Mouse (Mus musculus) heart, embryonic 13.5 days (tissue): ENCODE measurements at regions not wholly inside any gene's neighbourhood (a gene's known extent, or its start where the extent isn't known, plus 50 kb on each side); places are given as distances from the start of the nearest gene placed in this dataset.
"Not testable (repeated sequence)": the region's sequence is repeated elsewhere in the genome, so short reads cannot be mapped to it uniquely, and the experiment has no call there.

Experiments used
- ATAC-seq: fragments of 200-750 bp; cut with Nextera tagmentation; 2 replicates; pipeline ENCODE4 v1.8.0; 2017; ENCODE audit warnings: moderate TSS enrichment; ENCODE audit not compliant: insufficient number of reproducible peaks, low FRiP score, low TSS enrichment; ENCODE audit errors: extremely low read depth
- H3K27ac ChIP-seq: fragments of 300-500 bp; sonication (generic); replicated peaks from 2 replicates; pipeline ENCODE4 v1.5.1; 2015; ENCODE audit warnings: moderate library complexity, mild to moderate bottlenecking, inconsistent platforms
- H3K27me3 ChIP-seq: fragments of 300-500 bp; sonication (generic); replicated peaks from 2 replicates; pipeline ENCODE4 v1.6.1; 2015; ENCODE audit warnings: mild to moderate bottlenecking, inconsistent platforms
- H3K36me3 ChIP-seq: fragments of 300-500 bp; sonication (generic); 2 replicates; pipeline ENCODE4 v1.6.1; 2015; ENCODE audit warnings: mild to moderate bottlenecking, inconsistent platforms
- H3K4me1 ChIP-seq: fragments of 300-500 bp; sonication (generic); 2 replicates; pipeline ENCODE4 v1.6.1; 2015; ENCODE audit warnings: inconsistent platforms
- H3K4me2 ChIP-seq: fragments of 300-500 bp; sonication (generic); 2 replicates; pipeline ENCODE4 v1.6.1; 2015; ENCODE audit warnings: inconsistent platforms, mild to moderate bottlenecking, moderate library complexity
- H3K4me3 ChIP-seq: fragments of 300-500 bp; sonication (generic); 2 replicates; pipeline ENCODE4 v1.5.1; 2015; ENCODE audit warnings: moderate library complexity, mild to moderate bottlenecking, inconsistent platforms
- H3K9ac ChIP-seq: fragments of 300-500 bp; sonication (generic); 2 replicates; pipeline ENCODE4 v1.6.1; 2015; ENCODE audit warnings: inconsistent platforms, mild to moderate bottlenecking, moderate library complexity
- H3K9me3 ChIP-seq: fragments of 300-500 bp; sonication (generic); 2 replicates; pipeline ENCODE4 v1.6.1; 2016; ENCODE audit warnings: inconsistent platforms
- WGBS: fragments of 180-500 bp; shearing (Covaris S2); methylation state at CpG from one replicate; pipeline ENCODE4 v1.1.7; 2015; ENCODE audit warnings: mixed read lengths; 5-methylcytosine and 5-hydroxymethylcytosine counted together

DNA sequence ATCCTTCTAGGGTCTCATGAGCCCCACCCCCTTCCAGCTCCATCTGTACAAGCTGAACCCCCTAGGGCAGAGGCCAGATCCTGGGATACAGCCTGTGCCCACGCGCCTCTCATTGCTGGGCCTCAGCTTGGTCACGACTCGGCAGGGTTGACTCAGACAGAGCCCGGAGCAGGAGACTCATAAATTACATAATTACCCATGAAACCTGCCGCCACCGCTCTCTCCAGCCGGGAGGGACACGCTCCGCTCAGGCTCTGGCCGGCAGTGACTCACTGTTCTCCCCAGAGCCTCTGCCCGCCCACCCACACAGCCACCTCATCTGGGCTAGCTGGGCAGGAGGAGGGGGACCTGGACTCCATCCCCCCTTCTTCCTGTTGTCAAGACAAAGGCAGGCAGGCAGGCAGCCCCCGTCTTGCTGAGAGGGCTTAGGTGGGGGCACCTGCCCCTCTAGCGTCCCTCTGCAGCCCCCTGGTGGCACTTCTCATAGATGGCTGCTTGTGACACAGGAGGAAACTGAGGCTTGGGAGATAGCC, 149.6 kb upstream of the Rtl1 start:
- H3K4me3 ChIP-seq = peak overlapping the region; percentile 39
- H3K27ac ChIP-seq = no peak overlapping the region
- WGBS = 14% methylated on average over 14 of the region's 14 CpGs
- peaks cover 3% of the 10 kb centered on the region; the same call in 1 of the 2 replicates for H3K36me3 ChIP-seq
- ATAC-seq = no peak
- no peaks in the 10 kb centered on the region for H3K9me3 ChIP-seq
- no peaks in the 10 kb centered on the region for H3K27me3 ChIP-seq
- H3K4me1 ChIP-seq = peaks cover 26% of the 10 kb centered on the region
- peak overlapping the region; percentile 67 for H3K4me2 ChIP-seq
- peak overlapping the region; percentile 63 for H3K9ac ChIP-seq

DNA sequence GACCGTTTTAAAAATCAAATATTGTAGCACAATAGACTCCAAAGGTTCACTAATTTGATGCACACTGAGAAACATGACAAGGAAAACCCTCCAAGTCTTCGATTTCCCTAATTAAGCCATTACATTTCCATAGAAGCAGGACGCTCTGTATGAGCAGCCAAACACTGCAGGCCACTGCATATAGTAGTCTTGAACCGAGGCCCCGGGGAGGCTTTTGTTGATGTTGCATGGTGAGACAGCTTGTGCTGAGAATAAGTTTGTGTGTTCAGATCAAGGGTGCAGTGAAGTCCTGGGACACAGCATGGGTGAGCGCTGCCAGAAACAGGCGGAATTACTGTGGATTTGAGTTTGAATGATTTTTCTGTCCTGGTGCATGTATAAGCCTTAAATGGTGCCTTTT, 154.9 kb upstream of the Rtl1 start:
- Histone ChIP-seq H3K27me3 (no peaks in the 10 kb centered on the region), H3K27ac (no peak overlapping the region), H3K9ac (no peak overlapping the region), H3K4me2 (no peak overlapping the region), H3K4me1 (peaks cover under 1% of the 10 kb centered on the region; the same call in 1 of the 2 replicates), H3K36me3 (no peaks in the 10 kb centered on the region), H3K9me3 (no peaks in the 10 kb centered on the region), H3K4me3 (no peak overlapping the region)
- WGBS = 78% methylated on average over 7 of the region's 7 CpGs
- no peak for ATAC-seq

- H3K4me3 ChIP-seq = no peak overlapping the region
- H3K9me3 ChIP-seq = no peaks in the 10 kb centered on the region
- no peak overlapping the region for H3K4me2 ChIP-seq
- no peaks in the 10 kb centered on the region for H3K27me3 ChIP-seq
- H3K4me1 ChIP-seq = no peaks in the 10 kb centered on the region
- no peak overlapping the region for H3K9ac ChIP-seq
- H3K36me3 ChIP-seq = no peaks in the 10 kb centered on the region
- no peak overlapping the region for H3K27ac ChIP-seq
- ATAC-seq = no peak
- 65% methylated on average over 4 of the region's 4 CpGs for WGBS
Observed at GRCm38 (mm10) chr12:109764293-109764692, 164.2 kb upstream of the Rtl1 start.

- H3K27ac ChIP-seq, H3K9me3 ChIP-seq, H3K9ac ChIP-seq, H3K27me3 ChIP-seq, H3K4me2 ChIP-seq, ATAC-seq, H3K36me3 ChIP-seq, H3K4me1 ChIP-seq, H3K4me3 ChIP-seq: not testable (repeated sequence)
- 78% methylated on average over 5 of the region's 5 CpGs for WGBS
Observed at GRCm38 (mm10) chr12:109766602-109767001, 166.5 kb upstream of the Rtl1 start.

DNA sequence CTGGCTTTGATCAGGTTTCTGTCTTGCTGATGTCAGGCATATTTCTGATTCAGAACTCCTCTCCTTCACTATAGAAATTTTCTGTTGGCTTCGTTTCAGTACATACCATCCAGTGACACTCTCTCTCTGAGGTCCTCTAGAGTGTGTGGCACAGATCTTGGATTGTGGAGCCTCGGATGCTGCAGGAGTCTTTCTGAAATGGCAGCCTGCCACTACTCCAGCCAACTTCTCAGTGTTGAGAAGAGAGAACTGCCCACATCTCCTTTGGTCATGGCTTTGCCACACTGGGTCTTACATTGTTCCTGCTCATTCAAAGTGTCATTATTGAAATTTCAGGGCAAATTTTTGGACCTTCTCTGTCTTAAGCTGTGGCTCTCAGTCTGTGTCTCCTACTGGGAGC, 172.4 kb upstream of the Rtl1 start:
- no peak overlapping the region for H3K4me2 ChIP-seq
- H3K36me3 ChIP-seq = no peaks in the 10 kb centered on the region
- H3K27me3 ChIP-seq = no peaks in the 10 kb centered on the region
- H3K9me3 ChIP-seq = no peaks in the 10 kb centered on the region
- 55% methylated on average over 2 of the region's 2 CpGs for WGBS
- no peak for ATAC-seq
- H3K9ac ChIP-seq = no peak overlapping the region
- H3K27ac ChIP-seq = no peak overlapping the region
- no peak overlapping the region for H3K4me3 ChIP-seq
- no peaks in the 10 kb centered on the region for H3K4me1 ChIP-seq

DNA sequence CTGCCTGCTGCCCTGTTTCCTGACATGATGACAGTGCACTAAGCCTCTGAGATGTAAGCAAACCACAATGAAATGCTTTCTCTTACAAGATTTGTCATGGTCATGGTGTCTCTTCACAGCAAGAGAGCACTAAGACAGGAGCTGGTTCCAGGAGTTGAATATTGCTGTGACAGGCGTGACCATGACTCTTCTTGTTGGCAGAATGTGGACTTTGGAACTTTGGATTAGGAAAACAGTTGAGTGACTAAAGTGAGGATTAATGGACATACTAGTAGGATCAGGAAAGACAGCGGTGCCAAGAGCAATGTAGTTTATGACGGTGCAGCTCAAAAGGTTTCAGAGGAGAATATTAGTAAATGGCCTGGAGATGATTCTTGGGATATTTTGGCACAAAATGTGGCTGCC, 173.8 kb upstream of the Rtl1 start:
- Histone ChIP-seq H3K4me1 (no peaks in the 10 kb centered on the region), H3K4me3 (no peak overlapping the region), H3K36me3 (no peaks in the 10 kb centered on the region), H3K9me3 (no peaks in the 10 kb centered on the region), H3K27me3 (no peaks in the 10 kb centered on the region), H3K9ac (no peak overlapping the region), H3K27ac (no peak overlapping the region), H3K4me2 (no peak overlapping the region)
- ATAC-seq = no peak
- WGBS = 82% methylated on average over 3 of the region's 3 CpGs

- Histone ChIP-seq H3K9me3 (no peaks in the 10 kb centered on the region), H3K27ac (no peak overlapping the region), H3K4me1 (no peaks in the 10 kb centered on the region), H3K27me3 (no peaks in the 10 kb centered on the region), H3K9ac (no peak overlapping the region), H3K36me3 (no peaks in the 10 kb centered on the region), H3K4me2 (no peak overlapping the region), H3K4me3 (no peak overlapping the region)
- 74% methylated on average over 3 of the region's 3 CpGs for WGBS
- no peak for ATAC-seq
Observed at GRCm38 (mm10) chr12:109798846-109799245, 198.7 kb upstream of the Rtl1 start.

GRCm38 (mm10) chr12:109799395-109799794, 199.3 kb upstream of the Rtl1 start:
- H3K27me3 ChIP-seq = no peaks in the 10 kb centered on the region
- no peaks in the 10 kb centered on the region for H3K4me1 ChIP-seq
- H3K36me3 ChIP-seq = no peaks in the 10 kb centered on the region
- no peaks in the 10 kb centered on the region for H3K9me3 ChIP-seq
- 77% methylated on average over 1 of the region's 1 CpGs for WGBS
- H3K27ac ChIP-seq = no peak overlapping the region
- no peak overlapping the region for H3K4me2 ChIP-seq
- no peak overlapping the region for H3K4me3 ChIP-seq
- no peak overlapping the region for H3K9ac ChIP-seq
- ATAC-seq = no peak

DNA sequence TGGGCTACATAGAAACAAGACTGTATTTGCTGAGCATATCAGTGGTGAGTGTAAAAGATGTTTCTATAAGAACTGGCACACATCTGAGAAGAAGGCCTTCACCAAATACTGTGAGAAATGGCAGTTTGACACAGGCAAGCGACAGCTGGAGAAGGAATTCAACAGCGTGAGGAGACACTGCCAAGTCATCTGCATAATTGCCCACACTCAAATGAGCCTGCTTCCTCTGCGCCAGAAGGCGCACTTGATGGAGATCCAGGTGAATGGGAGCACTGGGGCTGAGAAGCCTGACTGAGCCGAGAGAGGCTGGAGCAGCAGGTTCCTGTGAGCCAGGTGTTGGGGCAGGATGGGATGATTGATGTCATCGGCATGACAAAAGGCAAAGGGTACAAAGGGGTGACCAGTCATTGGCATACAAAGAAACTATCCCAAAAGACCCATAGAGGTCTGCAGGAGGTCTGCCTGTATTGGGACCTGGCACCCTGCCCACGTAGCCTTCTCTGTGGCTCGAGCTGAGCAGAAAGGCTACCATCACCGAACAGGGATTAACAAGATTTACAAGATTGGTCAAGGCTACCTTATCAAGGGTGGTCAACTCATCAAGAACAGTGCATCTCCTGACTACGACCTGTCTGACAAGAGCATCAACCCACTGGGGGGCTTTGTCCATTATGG, 227.2 kb upstream of the Rtl1 start:
- WGBS = 81% methylated on average over 10 of the region's 10 CpGs
- H3K27ac ChIP-seq = no peak overlapping the region

GRCm38 (mm10) chr12:109830303-109831020, 230.3 kb upstream of the Rtl1 start:
- 41% methylated on average over 16 of the region's 16 CpGs for WGBS
- Histone ChIP-seq H3K36me3 (no peaks in the 10 kb centered on the region), H3K9me3 (no peaks in the 10 kb centered on the region), H3K9ac (no peak overlapping the region), H3K4me2 (no peak overlapping the region), H3K27me3 (no peaks in the 10 kb centered on the region), H3K4me1 (0 out of 2 replicates have a peak, but pooled peaks cover 2% of the 10 kb centered on the region), H3K4me3 (no peak overlapping the region), H3K27ac (no peak overlapping the region)
- ATAC-seq = no peak; the same call in 1 of the 2 replicates

More for the DNA sequence above, 227.2 kb upstream of the Rtl1 start:
- ATAC-seq = no peak
- Histone ChIP-seq H3K4me2 (no peak overlapping the region), H3K9me3 (no peaks in the 10 kb centered on the region), H3K27me3 (no peaks in the 10 kb centered on the region), H3K9ac (no peak overlapping the region), H3K4me1 (no peaks in the 10 kb centered on the region), H3K36me3 (no peaks in the 10 kb centered on the region), H3K4me3 (no peak overlapping the region)

DNA sequence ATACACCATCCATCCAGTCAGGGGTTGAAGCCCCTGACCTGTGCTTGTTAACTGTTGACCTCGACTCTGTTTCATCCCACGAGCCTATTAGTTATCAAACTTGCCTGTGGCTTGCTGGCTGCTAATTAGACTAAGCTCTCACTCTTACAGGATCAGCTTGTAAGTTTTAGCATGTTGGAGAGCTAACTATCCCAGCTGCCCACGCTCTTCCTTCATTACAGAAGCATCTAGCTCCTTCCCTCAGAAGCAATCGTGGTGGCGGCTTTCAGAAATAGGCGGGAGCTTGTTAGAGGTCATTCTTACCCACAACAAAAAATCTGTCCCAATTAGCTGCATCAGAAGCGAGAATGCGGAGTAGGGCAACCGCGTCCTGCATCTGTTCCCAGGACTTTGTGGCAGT, 232.8 kb upstream of the Rtl1 start:
- no peak overlapping the region for H3K4me3 ChIP-seq
- H3K9me3 ChIP-seq = no peaks in the 10 kb centered on the region
- H3K4me1 ChIP-seq = peaks cover 11% of the 10 kb centered on the region
- H3K36me3 ChIP-seq = no peaks in the 10 kb centered on the region
- no peak overlapping the region for H3K9ac ChIP-seq
- WGBS = 84% methylated on average over 10 of the region's 10 CpGs
- no peak overlapping the region for H3K4me2 ChIP-seq
- no peak overlapping the region for H3K27ac ChIP-seq
- ATAC-seq = no peak
- no peaks in the 10 kb centered on the region for H3K27me3 ChIP-seq

DNA sequence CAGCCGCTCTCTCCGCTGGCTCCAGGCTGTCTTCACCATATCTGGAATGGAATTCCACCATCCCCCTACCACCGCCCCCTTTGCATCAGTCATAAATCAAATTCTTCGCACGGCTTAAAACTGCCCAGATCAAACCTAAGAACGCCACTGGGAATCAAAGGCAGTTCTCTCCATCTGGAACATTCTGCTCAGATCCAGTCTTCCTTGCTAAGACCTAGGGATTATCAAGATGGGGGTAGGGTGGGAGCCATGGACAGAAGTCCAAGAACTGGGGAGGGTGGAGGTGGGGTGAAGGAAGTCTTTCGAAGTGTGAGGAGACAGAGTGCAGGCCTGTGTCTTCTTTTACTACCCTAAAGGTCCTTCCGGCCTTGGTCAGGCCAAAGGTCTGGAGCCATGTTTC, 236.4 kb upstream of the Rtl1 start:
- H3K27me3 ChIP-seq = no peaks in the 10 kb centered on the region
- peaks cover 43% of the 10 kb centered on the region for H3K4me1 ChIP-seq
- H3K4me2 ChIP-seq = no peak overlapping the region
- WGBS = 70% methylated on average over 8 of the region's 8 CpGs
- H3K9ac ChIP-seq = no peak overlapping the region
- ATAC-seq = no peak
- H3K4me3 ChIP-seq = no peak overlapping the region
- H3K27ac ChIP-seq = no peak overlapping the region
- no peaks in the 10 kb centered on the region for H3K36me3 ChIP-seq
- no peaks in the 10 kb centered on the region for H3K9me3 ChIP-seq
